Mouse (Mus musculus): ENCODE results near the gene Gm20388.
"Not testable (repeated sequence)": the region's sequence is repeated elsewhere in the genome, so short reads cannot be mapped to it uniquely, and the experiment has no call there.

Gm20388 gene

GRCm38 (mm10) chr8:123924719-123925118 lies 4014.1 kb downstream of the Gm20388 start:
- DNase-seq (ENCODE audit: low spot score in 2 of 2): peak; percentile 43 to 74

GRCm38 (mm10) chr8:123925671-123926070 lies 4015.0 kb downstream of the Gm20388 start:
- DNase-seq (ENCODE audit: low spot score in 2 of 2): no peak

- no peak for DNase-seq (ENCODE audit: low spot score in 2 of 2)
Observed at GRCm38 (mm10) chr8:123929026-123929425, 4018.4 kb downstream of the Gm20388 start.

GRCm38 (mm10) chr8:123948942-123949685 lies 4038.5 kb downstream of the Gm20388 start, which contains the start of gene Nup133:
Nup133 (minus strand) TSS chr8:123949265.
- DNase-seq (ENCODE audit: low spot score in 2 of 2): peak; percentile 97 to 98

- no peak for DNase-seq (ENCODE audit: low spot score in 2 of 2)
Observed at GRCm38 (mm10) chr8:123949686-123949986, 4039.0 kb downstream of the Gm20388 start.

GRCm38 (mm10) chr8:123950077-123950802 lies 4039.6 kb downstream of the Gm20388 start:
- DNase-seq (ENCODE audit: low spot score in 2 of 2): peak; percentile 31 to 37

GRCm38 (mm10) chr8:123953686-123954085 lies 4043.0 kb downstream of the Gm20388 start:
- no peak for DNase-seq (ENCODE audit: low spot score in 2 of 2)

- no peak for DNase-seq (ENCODE audit: low spot score in 2 of 2)
Observed at GRCm38 (mm10) chr8:123954246-123954645, 4043.6 kb downstream of the Gm20388 start.

- DNase-seq (ENCODE audit: low spot score in 2 of 2): peak; percentile 21 to 25
Observed at GRCm38 (mm10) chr8:123958130-123958529, 4047.5 kb downstream of the Gm20388 start.

- DNase-seq (ENCODE audit: low spot score in 2 of 2): no peak
Observed at GRCm38 (mm10) chr8:123959473-123959872, 4048.8 kb downstream of the Gm20388 start.

GRCm38 (mm10) chr8:123960056-123960455 lies 4049.4 kb downstream of the Gm20388 start:
- DNase-seq (ENCODE audit: low spot score in 2 of 2): no peak

- DNase-seq (ENCODE audit: low spot score in 2 of 2): not testable (repeated sequence)
Observed at GRCm38 (mm10) chr8:123960556-123960955, 4049.9 kb downstream of the Gm20388 start.

GRCm38 (mm10) chr8:123961371-123961770 lies 4050.7 kb downstream of the Gm20388 start:
- DNase-seq (ENCODE audit: low spot score in 2 of 2): no peak

GRCm38 (mm10) chr8:123966896-123967295 lies 4056.3 kb downstream of the Gm20388 start:
- DNase-seq (ENCODE audit: low spot score in 2 of 2): no peak

GRCm38 (mm10) chr8:123973495-123973894 lies 4062.9 kb downstream of the Gm20388 start:
- no peak for DNase-seq (ENCODE audit: low spot score in 2 of 2)

- DNase-seq (ENCODE audit: low spot score in 2 of 2): no peak
Observed at GRCm38 (mm10) chr8:123977499-123977898, 4066.9 kb downstream of the Gm20388 start.

GRCm38 (mm10) chr8:123978166-123978838 lies 4067.7 kb downstream of the Gm20388 start:
- DNase-seq (ENCODE audit: low spot score in 2 of 2): peak; percentile 27 to 34

- DNase-seq (ENCODE audit: low spot score in 2 of 2): no peak
Observed at GRCm38 (mm10) chr8:123978926-123979325, 4068.3 kb downstream of the Gm20388 start.

- no peak for DNase-seq (ENCODE audit: low spot score in 2 of 2)
Observed at GRCm38 (mm10) chr8:123980239-123980638, 4069.6 kb downstream of the Gm20388 start.

GRCm38 (mm10) chr8:123981674-123982073 lies 4071.0 kb downstream of the Gm20388 start:
- peak in 1 of 2 experiments; percentile 12 for DNase-seq (ENCODE audit: low spot score in 2 of 2)

- DNase-seq (ENCODE audit: low spot score in 2 of 2): no peak
Observed at GRCm38 (mm10) chr8:123982291-123982793, 4071.7 kb downstream of the Gm20388 start.

GRCm38 (mm10) chr8:123982826-123983400 lies 4072.3 kb downstream of the Gm20388 start, which contains the start of gene Abcb10:
Abcb10 (minus strand) TSS chr8:123983122.
- DNase-seq (ENCODE audit: low spot score in 2 of 2): peak; percentile 95

Data from heart, adult 9 months (tissue).